Comparison of ENCODE assay signal across 24 mouse cellular contexts in genomic region chr5:122405537-122405936, GRCm38 (mm10).
"Had no signal": no experiment of that assay in that cellular context is flagged by ENCODE, and none has a peak within 500 bp of the region (broad histone marks: within the 10 kb centered on the region; RNA-seq: fewer than 3 reads in every experiment).

No protein-coding gene starts in this region.

- ATAC-seq: hindbrain, postnatal 0 days; intestine, embryonic 16.5 days had no signal

- H3K27me3 ChIP-seq: heart, embryonic 13.5 days; heart, embryonic 15.5 days; hindbrain, embryonic 13.5 days; hindbrain, embryonic 15.5 days; kidney, embryonic 15.5 days; limb, embryonic 13.5 days; limb, embryonic 15.5 days had no signal

- DNase-seq: gastrocnemius, postnatal 14 days; gastrocnemius, postnatal 36 days; heart, adult 2 months; heart, postnatal 14 days; heart, postnatal 36 days; kidney, adult 11 months; kidney, adult 2 months; kidney, adult 9 months; kidney, postnatal 14 days; kidney, postnatal 36 days; layer of hippocampus, adult 9-11 months; layer of hippocampus, postnatal 36 days; left cerebral cortex, postnatal 4 days had no signal

- H3K4me3 ChIP-seq: heart, adult 2 months; heart, embryonic 13.5 days; heart, embryonic 15.5 days; hindbrain, embryonic 13.5 days; hindbrain, embryonic 15.5 days; kidney, embryonic 15.5 days; limb, embryonic 13.5 days; limb, embryonic 15.5 days had no signal

- H3K9ac ChIP-seq: heart, embryonic 13.5 days; heart, embryonic 15.5 days; hindbrain, embryonic 13.5 days; hindbrain, embryonic 15.5 days; kidney, embryonic 15.5 days; limb, embryonic 13.5 days; limb, embryonic 15.5 days had no signal

- H3K4me1 ChIP-seq: hindbrain, embryonic 15.5 days; limb, embryonic 13.5 days; limb, embryonic 15.5 days had no signal

- H3K9me3 ChIP-seq: heart, embryonic 15.5 days; hindbrain, embryonic 13.5 days; hindbrain, embryonic 15.5 days; kidney, embryonic 15.5 days; limb, embryonic 13.5 days; limb, embryonic 15.5 days had no signal

- H3K4me2 ChIP-seq: heart, embryonic 11.5 days; heart, embryonic 13.5 days; heart, embryonic 15.5 days; hindbrain, embryonic 13.5 days; hindbrain, embryonic 15.5 days; kidney, embryonic 15.5 days; limb, embryonic 13.5 days; limb, embryonic 15.5 days had no signal

- H3K27ac ChIP-seq: heart, adult 2 months; heart, embryonic 13.5 days; heart, embryonic 15.5 days; hindbrain, embryonic 13.5 days; hindbrain, embryonic 15.5 days; hindbrain, postnatal 0 days; kidney, embryonic 15.5 days; kidney, postnatal 0 days; limb, embryonic 13.5 days; limb, embryonic 15.5 days had no signal
